Mouse (Mus musculus): ENCODE data around the gene Rab1b.

- TF ChIP-seq CTCF (conservative IDR thresholded peaks at IDR 0.05; ENCODE audit: insufficient read depth, insufficient read length, low read depth, low read length) (peak; percentile 34), POLR2A (IDR thresholded peaks at IDR 0.05; ENCODE audit: low read depth, low read length) (no peak)
These were observed 32.8 kb upstream of the Rab1b start for GRCm38 (mm10) chr19:5139640-5140039.

Measured in kidney, adult 2 months (tissue).